Mouse (Mus musculus) ES-E14 (cell line): ENCODE measurements around the gene Nsrp1.

Source experiments
- HCFC1 ChIP-seq: IDR thresholded peaks from 2 replicates; pipeline ENCODE4 v1.6.1; 2012; ENCODE audit warnings: low read length, inconsistent platforms, borderline replicate concordance; ENCODE audit not compliant: insufficient read depth
- ZC3H11A ChIP-seq: IDR thresholded peaks from 2 replicates; pipeline ENCODE4 v1.6.1; 2012; ENCODE audit warnings: low read depth, mild to moderate bottlenecking, inconsistent platforms, low read length, borderline replicate concordance

DNA sequence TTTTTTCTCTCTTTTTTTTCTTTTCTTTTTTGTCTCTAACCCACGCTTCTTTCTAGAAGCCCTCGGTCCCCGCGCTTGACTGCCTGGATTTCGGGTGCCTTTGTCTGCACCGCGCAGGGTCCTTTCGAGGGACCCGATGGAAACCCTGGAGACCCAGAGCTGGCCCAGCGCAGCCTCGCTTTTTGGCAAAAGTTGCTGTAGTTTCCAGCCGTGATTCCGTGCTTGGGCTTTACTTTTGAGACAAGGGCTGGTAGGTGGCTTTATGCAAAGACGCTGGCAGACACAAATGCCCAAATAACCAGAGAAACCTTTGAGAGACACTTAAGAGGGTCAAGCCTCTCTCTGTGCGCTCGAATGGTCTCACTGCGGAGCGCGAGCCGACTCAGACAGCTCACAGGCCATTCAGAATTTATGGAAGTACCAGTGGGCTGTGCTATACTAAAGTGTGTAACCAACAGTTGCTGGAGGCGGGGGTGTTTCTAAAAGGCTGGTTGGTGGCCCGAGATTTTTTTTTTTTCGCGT is 79.5 kb downstream of the Nsrp1 start:
- TF ChIP-seq ZC3H11A (no peak), HCFC1 (no peak)
